Mouse (Mus musculus) heart, embryonic 10.5 days (tissue): Measurements from ENCODE around the gene Naa20. TPM values are rescaled to one million over a fixed set of nuclear protein-coding genes. Genes with fewer than 3 reads are reported as not detected.
"Not testable (repeated sequence)": the region's sequence is repeated elsewhere in the genome, so short reads cannot be mapped to it uniquely, and the experiment has no call there.

Experiments used
- DNase-seq: peaks from one replicate; pipeline ENCODE4 v3.0.0-alpha.2; 2017; ENCODE audit warnings: low spot score
- H3K27ac ChIP-seq: fragments of 300-500 bp; sonication (generic); 2 replicates; pipeline ENCODE4 v1.5.1; 2016; ENCODE audit warnings: mild to moderate bottlenecking
- H3K27me3 ChIP-seq: fragments of 300-500 bp; sonication (generic); 2 replicates; pipeline ENCODE4 v1.6.1; 2016; ENCODE audit warnings: mild to moderate bottlenecking; ENCODE audit not compliant: poor library complexity, insufficient read depth, severe bottlenecking
- H3K36me3 ChIP-seq: fragments of 300-500 bp; sonication (generic); 2 replicates; pipeline ENCODE4 v1.6.1; 2016; ENCODE audit warnings: mild to moderate bottlenecking, moderate library complexity
- H3K4me1 ChIP-seq: fragments of 300-500 bp; sonication (generic); 2 replicates; pipeline ENCODE4 v1.6.1; 2016; ENCODE audit warnings: mild to moderate bottlenecking
- H3K4me3 ChIP-seq: fragments of 300-500 bp; sonication (generic); 2 replicates; pipeline ENCODE4 v1.5.1; 2016; ENCODE audit warnings: mild to moderate bottlenecking, moderate library complexity
- H3K9me3 ChIP-seq: fragments of 300-500 bp; sonication (generic); 2 replicates; pipeline ENCODE4 v1.6.1; 2016; ENCODE audit warnings: mild to moderate bottlenecking, moderate library complexity
- WGBS: fragments of 180-500 bp; shearing (Covaris S2); methylation state at CpG from one replicate; pipeline ENCODE4 v1.1.7; 2016; 5-methylcytosine and 5-hydroxymethylcytosine counted together
- polyA plus RNA-seq: library from polyadenylated mRNA; unstranded; fragments of >200 nt; fragmentation: Nextera tagmentation; extraction: Ambion mirVana; gene quantifications from 2 replicates; pipeline ENCODE4 v1.2.1, GENCODE M21; 2016

Gene Naa20
- polyA plus RNA-seq, 1 experiment from 2014 or later, result 196 TPM

GRCm38 (mm10) chr2:145893756-145894155 lies 8.1 kb upstream of the Naa20 start:
- DNase-seq, result no peak
- no peak overlapping the region for H3K4me3 ChIP-seq
- no peaks in the 10 kb centered on the region for H3K36me3 ChIP-seq
- no peak overlapping the region for H3K27ac ChIP-seq
- no peaks in the 10 kb centered on the region for H3K9me3 ChIP-seq
- H3K27me3 ChIP-seq, result no peaks in the 10 kb centered on the region
- 98% methylated on average over 6 of the region's 6 CpGs for WGBS
- peaks cover 9% of the 10 kb centered on the region for H3K4me1 ChIP-seq

- Histone ChIP-seq H3K9me3 (no peaks in the 10 kb centered on the region), H3K4me1 (0 out of 2 replicates have a peak, but pooled peaks cover 6% of the 10 kb centered on the region), H3K27me3 (no peaks in the 10 kb centered on the region), H3K27ac (no peak overlapping the region), H3K4me3 (no peak overlapping the region), H3K36me3 (no peaks in the 10 kb centered on the region)
- no peak for DNase-seq
- WGBS, result 84% methylated on average over 9 of the region's 9 CpGs
Measured at GRCm38 (mm10) chr2:145898106-145898505, 3.8 kb upstream of the Naa20 start.

- not testable (repeated sequence) for DNase-seq, H3K27ac ChIP-seq, H3K36me3 ChIP-seq, H3K4me3 ChIP-seq, H3K27me3 ChIP-seq, H3K9me3 ChIP-seq
- H3K4me1 ChIP-seq, result peaks cover 20% of the 10 kb centered on the region; the same call in 1 of the 2 replicates
- 76% methylated on average over 8 of the region's 8 CpGs for WGBS
Measured at GRCm38 (mm10) chr2:145900318-145900717, 1.6 kb upstream of the Naa20 start.

GRCm38 (mm10) chr2:145903061-145903901 lies 1.4 kb downstream of the Naa20 start:
- peaks cover 21% of the 10 kb centered on the region; the same call in 1 of the 2 replicates for H3K4me1 ChIP-seq
- H3K4me3 ChIP-seq, result peak overlapping the region; percentile 98
- peak; percentile 94 for DNase-seq
- peaks cover 10% of the 10 kb centered on the region; the same call in 1 of the 2 replicates for H3K36me3 ChIP-seq
- WGBS, result under 1% methylated on average over 68 of the region's 68 CpGs
- peak overlapping the region; percentile 99 for H3K27ac ChIP-seq
- H3K27me3 ChIP-seq, result no peaks in the 10 kb centered on the region
- H3K9me3 ChIP-seq, result no peaks in the 10 kb centered on the region

GRCm38 (mm10) chr2:145903983-145904616 lies 2.2 kb downstream of the Naa20 start:
- no peak for DNase-seq
- Histone ChIP-seq H3K27me3 (no peaks in the 10 kb centered on the region), H3K27ac (peak overlapping the region; percentile 99), H3K36me3 (peaks cover 16% of the 10 kb centered on the region), H3K9me3 (no peaks in the 10 kb centered on the region), H3K4me3 (peak overlapping the region; percentile 98), H3K4me1 (peaks cover 21% of the 10 kb centered on the region; the same call in 1 of the 2 replicates)
- WGBS, result 32% methylated on average over 12 of the region's 12 CpGs

GRCm38 (mm10) chr2:145905156-145905555 lies 3.3 kb downstream of the Naa20 start:
- H3K4me3 ChIP-seq, result no peak overlapping the region

GRCm38 (mm10) chr2:145905884-145906283 lies 4.0 kb downstream of the Naa20 start:
- 48% methylated on average over 4 of the region's 4 CpGs for WGBS

More at GRCm38 (mm10) chr2:145905156-145905555, 3.3 kb downstream of the Naa20 start:
- H3K27ac ChIP-seq, result no peak overlapping the region
- no peaks in the 10 kb centered on the region for H3K27me3 ChIP-seq
- H3K36me3 ChIP-seq, result peaks cover 24% of the 10 kb centered on the region
- no peak for DNase-seq
- H3K9me3 ChIP-seq, result no peaks in the 10 kb centered on the region
- peaks cover 17% of the 10 kb centered on the region; the same call in 1 of the 2 replicates for H3K4me1 ChIP-seq
- WGBS, result 78% methylated on average over 6 of the region's 6 CpGs

GRCm38 (mm10) chr2:145920941-145921650 lies 19.2 kb downstream of the Naa20 start:
- Histone ChIP-seq H3K4me3 (no peak overlapping the region), H3K27ac (no peak overlapping the region), H3K4me1 (no peaks in the 10 kb centered on the region), H3K27me3 (no peaks in the 10 kb centered on the region), H3K36me3 (peaks cover 89% of the 10 kb centered on the region), H3K9me3 (no peaks in the 10 kb centered on the region)
- DNase-seq, result no peak
- 89% methylated on average over 8 of the region's 8 CpGs for WGBS

More at GRCm38 (mm10) chr2:145905884-145906283, 4.0 kb downstream of the Naa20 start:
- DNase-seq, H3K27me3 ChIP-seq, H3K27ac ChIP-seq, H3K9me3 ChIP-seq, H3K4me3 ChIP-seq: not testable (repeated sequence)
- Histone ChIP-seq H3K4me1 (peaks cover 15% of the 10 kb centered on the region; the same call in 1 of the 2 replicates), H3K36me3 (peaks cover 31% of the 10 kb centered on the region)

- under 1% methylated on average over 61 of the region's 61 CpGs for WGBS
- Histone ChIP-seq H3K4me1 (peaks cover 14% of the 10 kb centered on the region), H3K27me3 (no peaks in the 10 kb centered on the region), H3K36me3 (peaks cover 27% of the 10 kb centered on the region), H3K4me3 (peak within 1 kb of the TSS; percentile 75), H3K9me3 (no peaks in the 10 kb centered on the region), H3K27ac (peak within 1 kb of the TSS; percentile 36; the same call in 1 of the 2 replicates)
- peak; percentile 98 for DNase-seq
Measured at GRCm38 (mm10) chr2:145934339-145935231, 32.7 kb downstream of the Naa20 start, which contains the start of the genes Cfap61 and Crnkl1. Gene Cfap61, plus strand, starts transcription at chr2:145934784. Gene Crnkl1, minus strand, starts transcription at chr2:145935014.

GRCm38 (mm10) chr2:145936975-145937374 lies 35.1 kb downstream of the Naa20 start:
- H3K27me3 ChIP-seq, result no peaks in the 10 kb centered on the region
- peaks cover 14% of the 10 kb centered on the region for H3K4me1 ChIP-seq
- 44% methylated on average over 8 of the region's 8 CpGs for WGBS
- no peaks in the 10 kb centered on the region for H3K9me3 ChIP-seq
- H3K27ac ChIP-seq, result peak overlapping the region; percentile 73
- H3K36me3 ChIP-seq, result peaks cover 6% of the 10 kb centered on the region
- peak overlapping the region; percentile 18; the same call in 1 of the 2 replicates for H3K4me3 ChIP-seq
- DNase-seq, result peak; percentile 82

- Histone ChIP-seq H3K27me3 (no peaks in the 10 kb centered on the region), H3K27ac (no peak overlapping the region), H3K4me1 (peaks cover 5% of the 10 kb centered on the region; the same call in 1 of the 2 replicates), H3K4me3 (no peak overlapping the region), H3K9me3 (no peaks in the 10 kb centered on the region), H3K36me3 (no peaks in the 10 kb centered on the region)
- DNase-seq, result no peak
- 58% methylated on average over 3 of the region's 3 CpGs for WGBS
Measured at GRCm38 (mm10) chr2:145941403-145941802, 39.5 kb downstream of the Naa20 start.

- Histone ChIP-seq H3K4me1 (peaks cover 3% of the 10 kb centered on the region; the same call in 1 of the 2 replicates), H3K4me3 (no peak overlapping the region), H3K27ac (no peak overlapping the region), H3K9me3 (no peaks in the 10 kb centered on the region), H3K27me3 (no peaks in the 10 kb centered on the region), H3K36me3 (no peaks in the 10 kb centered on the region)
- no peak for DNase-seq
- 87% methylated on average over 3 of the region's 3 CpGs for WGBS
Measured at GRCm38 (mm10) chr2:145944286-145944685, 42.4 kb downstream of the Naa20 start.
